Mouse (Mus musculus) intestine, embryonic 16.5 days (tissue): Measurements from ENCODE around the gene Cacna1a. TPM values are rescaled to one million over a fixed set of nuclear protein-coding genes. Genes with fewer than 3 reads are reported as not detected.
A peak's percentile ranks its signal among the peaks of the same experiment; 100 is the strongest.

Experiments
- ATAC-seq: fragments of 200-750 bp; cut with Nextera tagmentation; 2 replicates; pipeline ENCODE4 v1.8.0; 2017; ENCODE audit warnings: moderate TSS enrichment, moderate library complexity
- H3K27ac ChIP-seq: fragments of 300-500 bp; sonication (generic); 2 replicates; pipeline ENCODE4 v1.5.1; 2014; ENCODE audit warnings: mild to moderate bottlenecking, low read length
- H3K27me3 ChIP-seq: fragments of 300-500 bp; sonication (generic); replicated peaks from 2 replicates; pipeline ENCODE4 v1.6.1; 2014; ENCODE audit warnings: low read length, control low read depth, mixed read lengths; ENCODE audit not compliant: control insufficient read depth, insufficient read depth
- H3K36me3 ChIP-seq: fragments of 300-500 bp; sonication (generic); 2 replicates; pipeline ENCODE4 v1.6.1; 2014; ENCODE audit warnings: low read length, control low read depth; ENCODE audit not compliant: control insufficient read depth, insufficient read depth
- H3K4me1 ChIP-seq: fragments of 300-500 bp; sonication (generic); 2 replicates; pipeline ENCODE4 v1.6.1; 2014; ENCODE audit warnings: low read length, control low read depth, mixed read lengths; ENCODE audit not compliant: control insufficient read depth, insufficient read depth
- H3K4me2 ChIP-seq: fragments of 300-500 bp; sonication (generic); 2 replicates; pipeline ENCODE4 v1.6.1; 2014; ENCODE audit warnings: low read depth, low read length, control low read depth
- H3K4me3 ChIP-seq: fragments of 300-500 bp; sonication (generic); 2 replicates; pipeline ENCODE4 v1.5.1; 2014; ENCODE audit warnings: mild to moderate bottlenecking, low read length
- H3K9ac ChIP-seq: fragments of 300-500 bp; sonication (generic); 2 replicates; pipeline ENCODE4 v1.6.1; 2014; ENCODE audit warnings: low read depth, low read length
- H3K9me3 ChIP-seq: fragments of 300-500 bp; sonication (generic); 2 replicates; pipeline ENCODE4 v1.6.1; 2016; ENCODE audit warnings: low read length, control low read depth; ENCODE audit not compliant: control insufficient read depth
- WGBS: fragments of 180-500 bp; shearing (Covaris S2); extraction: QIAGEN DNeasy Blood & Tissue Kit; methylation state at CpG from one replicate; pipeline ENCODE4 v1.1.7; 2014; 5-methylcytosine and 5-hydroxymethylcytosine counted together
- polyA plus RNA-seq: library from polyadenylated mRNA; unstranded; fragments of >200 nt; fragmentation: Nextera tagmentation; extraction: Ambion mirVana; gene quantifications from 2 replicates; pipeline ENCODE4 v1.2.1, GENCODE M21; 2015

Gene Cacna1a
- polyA plus RNA-seq, 1 experiment from 2014 or later, result 2.5 TPM

GRCm38 (mm10) chr8:84579595-84579994 is 191.4 kb downstream of the Cacna1a start:
- no peaks in the 10 kb centered on the region for H3K9me3 ChIP-seq
- H3K4me1 ChIP-seq, result no peaks in the 10 kb centered on the region
- no peak overlapping the region for H3K9ac ChIP-seq
- no peaks in the 10 kb centered on the region for H3K27me3 ChIP-seq
- WGBS, result 17% methylated on average over 3 of the region's 3 CpGs
- ATAC-seq, result no peak
- H3K4me2 ChIP-seq, result no peak overlapping the region
- H3K36me3 ChIP-seq, result no peaks in the 10 kb centered on the region
- H3K27ac ChIP-seq, result no peak overlapping the region
- H3K4me3 ChIP-seq, result no peak overlapping the region

GRCm38 (mm10) chr8:84585311-84585710 is 197.1 kb downstream of the Cacna1a start:
- no peaks in the 10 kb centered on the region for H3K27me3 ChIP-seq
- H3K4me2 ChIP-seq, result no peak overlapping the region
- no peaks in the 10 kb centered on the region for H3K9me3 ChIP-seq
- no peak overlapping the region for H3K9ac ChIP-seq
- no peaks in the 10 kb centered on the region for H3K4me1 ChIP-seq
- no peak overlapping the region for H3K27ac ChIP-seq
- no peaks in the 10 kb centered on the region for H3K36me3 ChIP-seq
- no peak overlapping the region for H3K4me3 ChIP-seq
- ATAC-seq, result no peak
- WGBS, result 35% methylated on average over 1 of the region's 1 CpGs

GRCm38 (mm10) chr8:84586221-84586620 is 198.0 kb downstream of the Cacna1a start:
- 57% methylated on average over 2 of the region's 2 CpGs for WGBS
- H3K9me3 ChIP-seq, result no peaks in the 10 kb centered on the region
- ATAC-seq, result no peak
- no peak overlapping the region for H3K27ac ChIP-seq
- no peaks in the 10 kb centered on the region for H3K4me1 ChIP-seq
- no peak overlapping the region for H3K9ac ChIP-seq
- H3K36me3 ChIP-seq, result no peaks in the 10 kb centered on the region
- no peaks in the 10 kb centered on the region for H3K27me3 ChIP-seq
- no peak overlapping the region for H3K4me3 ChIP-seq
- H3K4me2 ChIP-seq, result no peak overlapping the region

- ATAC-seq, result 0 out of 2 replicates have a peak, but pooled peaks have one; percentile 42
- H3K4me1 ChIP-seq, result no peaks in the 10 kb centered on the region
- no peaks in the 10 kb centered on the region for H3K36me3 ChIP-seq
- no peak overlapping the region for H3K4me2 ChIP-seq
- H3K27me3 ChIP-seq, result no peaks in the 10 kb centered on the region
- WGBS, result 74% methylated on average over 11 of the region's 11 CpGs
- no peaks in the 10 kb centered on the region for H3K9me3 ChIP-seq
- H3K27ac ChIP-seq, result no peak overlapping the region
- no peak overlapping the region for H3K9ac ChIP-seq
- H3K4me3 ChIP-seq, result no peak overlapping the region
Measured at GRCm38 (mm10) chr8:84588498-84588897, 200.3 kb downstream of the Cacna1a start.

- Histone ChIP-seq H3K36me3 (no peaks in the 10 kb centered on the region), H3K4me3 (no peak overlapping the region), H3K4me1 (no peaks in the 10 kb centered on the region), H3K9ac (no peak overlapping the region), H3K27ac (no peak overlapping the region), H3K9me3 (no peaks in the 10 kb centered on the region), H3K4me2 (no peak overlapping the region), H3K27me3 (no peaks in the 10 kb centered on the region)
- peak; percentile 55 for ATAC-seq
- 13% methylated on average over 15 of the region's 15 CpGs for WGBS
Measured at GRCm38 (mm10) chr8:84592015-84592662, 203.9 kb downstream of the Cacna1a start.

- Histone ChIP-seq H3K36me3 (no peaks in the 10 kb centered on the region), H3K4me3 (no peak overlapping the region), H3K4me2 (no peak overlapping the region), H3K4me1 (no peaks in the 10 kb centered on the region), H3K9me3 (no peaks in the 10 kb centered on the region), H3K27ac (no peak overlapping the region), H3K27me3 (no peaks in the 10 kb centered on the region), H3K9ac (no peak overlapping the region)
- 67% methylated on average over 1 of the region's 1 CpGs for WGBS
- no peak for ATAC-seq
Measured at GRCm38 (mm10) chr8:84593143-84593542, 204.9 kb downstream of the Cacna1a start.

- 64% methylated on average over 9 of the region's 9 CpGs for WGBS
- no peaks in the 10 kb centered on the region for H3K4me1 ChIP-seq
Measured at GRCm38 (mm10) chr8:84594099-84594780, 206.0 kb downstream of the Cacna1a start.

GRCm38 (mm10) chr8:84595648-84596047 is 207.4 kb downstream of the Cacna1a start:
- Histone ChIP-seq H3K9me3 (no peaks in the 10 kb centered on the region), H3K4me2 (no peak overlapping the region), H3K36me3 (no peaks in the 10 kb centered on the region), H3K9ac (no peak overlapping the region), H3K27ac (no peak overlapping the region), H3K4me1 (no peaks in the 10 kb centered on the region), H3K4me3 (no peak overlapping the region), H3K27me3 (0 out of 2 replicates have a peak, but pooled peaks cover 2% of the 10 kb centered on the region)
- 25% methylated on average over 9 of the region's 9 CpGs for WGBS
- peak; percentile 18; the same call in 1 of the 2 replicates for ATAC-seq

More at GRCm38 (mm10) chr8:84594099-84594780, 206.0 kb downstream of the Cacna1a start:
- no peak overlapping the region for H3K9ac ChIP-seq
- H3K36me3 ChIP-seq, result no peaks in the 10 kb centered on the region
- ATAC-seq, result no peak
- no peak overlapping the region for H3K4me3 ChIP-seq
- H3K9me3 ChIP-seq, result no peaks in the 10 kb centered on the region
- no peaks in the 10 kb centered on the region for H3K27me3 ChIP-seq
- H3K4me2 ChIP-seq, result no peak overlapping the region
- H3K27ac ChIP-seq, result no peak overlapping the region

- 0 out of 2 replicates have a peak, but pooled peaks cover 4% of the 10 kb centered on the region for H3K27me3 ChIP-seq
- H3K4me3 ChIP-seq, result no peak overlapping the region
- no peak overlapping the region for H3K9ac ChIP-seq
- ATAC-seq, result no peak
- no peaks in the 10 kb centered on the region for H3K9me3 ChIP-seq
- no peak overlapping the region for H3K27ac ChIP-seq
- peaks cover 7% of the 10 kb centered on the region for H3K4me1 ChIP-seq
- no peaks in the 10 kb centered on the region for H3K36me3 ChIP-seq
- whole genome bisulfite sequencing, result 91% methylated on average over 1 of the region's 1 CpGs
- no peak overlapping the region for H3K4me2 ChIP-seq
Measured at GRCm38 (mm10) chr8:84599401-84599800, 211.2 kb downstream of the Cacna1a start.
